In genomic region chr17:31487433-31488060, GRCm38 (mm10) we compare ENCODE assay signal across 16 mouse cellular contexts. TPM values are rescaled to one million over a fixed set of nuclear protein-coding genes. Genes with fewer than 3 reads are reported as not detected.
DNase-seq lines count a peak whose midpoint lies in the region; ATAC-seq and TF ChIP-seq lines count a peak whose summit lies in the region.
"Had no signal": no experiment of that assay in that cellular context is flagged by ENCODE, and none has a peak within 500 bp of the region (broad histone marks: within the 10 kb centered on the region; RNA-seq: fewer than 3 reads in every experiment).

No protein-coding gene starts in this region.

- no peak for ATAC-seq in forebrain, embryonic 13.5 days
- ATAC-seq in forebrain, postnatal 0 days = no peak
- ATAC-seq in intestine, embryonic 14.5 days (replicated peaks; ENCODE audit: low FRiP score, low TSS enrichment, low read depth) = peak; percentile 30; the same call in 1 of the 2 replicates
- ATAC-seq: activated CD4-positive, CD25-positive, alpha-beta regulatory T cell, adult 4 months had no signal

- intact Hi-C loops in gastrocnemius, postnatal 36 days (cut with DNase I) = no loop called here

- 0 out of 2 replicates have a peak overlapping the region, but pooled peaks have one; percentile 4 for H3K9ac ChIP-seq in forebrain, embryonic 13.5 days
- no peak overlapping the region for H3K9ac ChIP-seq in forebrain, postnatal 0 days
- H3K9ac ChIP-seq in intestine, embryonic 14.5 days (ENCODE audit: low read length) = no peak overlapping the region
- H3K9ac ChIP-seq: heart, embryonic 15.5 days; limb, embryonic 15.5 days had no signal

- H3K4me1 ChIP-seq in forebrain, embryonic 13.5 days = no peaks in the 10 kb centered on the region
- H3K4me1 ChIP-seq in forebrain, postnatal 0 days (ENCODE audit: insufficient read depth) = no peaks in the 10 kb centered on the region
- H3K4me1 ChIP-seq in intestine, embryonic 14.5 days (replicated peaks; ENCODE audit: control insufficient read depth, insufficient read depth, low read length) = peaks cover 2% of the 10 kb centered on the region; the same call in 1 of the 2 replicates
- H3K4me1 ChIP-seq: heart, embryonic 15.5 days had no signal

- H3K4me3 ChIP-seq in forebrain, embryonic 13.5 days = no peak overlapping the region
- H3K4me3 ChIP-seq in forebrain, postnatal 0 days (ENCODE audit: low read depth, low read length) = no peak overlapping the region
- H3K4me3 ChIP-seq in intestine, embryonic 14.5 days (ENCODE audit: low read depth, low read length) = no peak overlapping the region
- H3K4me3 ChIP-seq: heart, embryonic 15.5 days; left cerebral cortex, adult 2 months; limb, embryonic 15.5 days had no signal

- TF ChIP-seq CTCF in forebrain, postnatal 0 days (IDR thresholded peaks at IDR 0.05; ENCODE audit: low read depth) = no peak

- H3K27ac ChIP-seq in forebrain, embryonic 13.5 days = no peak overlapping the region
- no peak overlapping the region for H3K27ac ChIP-seq in forebrain, postnatal 0 days (ENCODE audit: low read depth, low read length)
- no peak overlapping the region for H3K27ac ChIP-seq in intestine, embryonic 14.5 days (ENCODE audit: low read depth)
- H3K27ac ChIP-seq: heart, embryonic 15.5 days; left cerebral cortex, adult 2 months; limb, embryonic 15.5 days had no signal

- H3K9me3 ChIP-seq in forebrain, embryonic 13.5 days (replicated peaks) = no peaks in the 10 kb centered on the region
- no peaks in the 10 kb centered on the region for H3K9me3 ChIP-seq in forebrain, postnatal 0 days (ENCODE audit: low read length)
- H3K9me3 ChIP-seq in intestine, embryonic 14.5 days (ENCODE audit: control insufficient read depth, low read length) = no peaks in the 10 kb centered on the region
- H3K9me3 ChIP-seq: heart, embryonic 15.5 days; limb, embryonic 15.5 days had no signal

- no peak overlapping the region for H3K4me2 ChIP-seq in forebrain, embryonic 13.5 days
- no peak overlapping the region for H3K4me2 ChIP-seq in forebrain, postnatal 0 days (ENCODE audit: low read depth)
- H3K4me2 ChIP-seq in intestine, embryonic 14.5 days (ENCODE audit: low read length) = no peak overlapping the region
- H3K4me2 ChIP-seq: heart, embryonic 15.5 days; limb, embryonic 15.5 days had no signal

- H3K36me3 ChIP-seq in forebrain, embryonic 13.5 days (ENCODE audit: poor library complexity, severe bottlenecking) = no peaks in the 10 kb centered on the region
- H3K36me3 ChIP-seq in forebrain, postnatal 0 days (ENCODE audit: insufficient read depth) = no peaks in the 10 kb centered on the region
- no peaks in the 10 kb centered on the region for H3K36me3 ChIP-seq in intestine, embryonic 14.5 days (ENCODE audit: control insufficient read depth, insufficient read depth, low read length)
- H3K36me3 ChIP-seq: heart, embryonic 15.5 days; limb, embryonic 15.5 days had no signal

- no peak for DNase-seq in forebrain, postnatal 0 days
- DNase-seq in ES-CJ7 (ENCODE audit: low read depth, low spot score) = peak; percentile 59
- no peak for DNase-seq in intestine, embryonic 14.5 days (ENCODE audit: low spot score)
- DNase-seq in kidney, postnatal 36 days = peak; percentile 56 to 60
- no peak for DNase-seq in gastrocnemius, postnatal 36 days
- no peak for DNase-seq in thymus, postnatal 36 days
- no peak for DNase-seq in adrenal gland, postnatal 25 days
- DNase-seq: B cell, adult 2 months; cerebellum, adult 18-20 months; right cerebral cortex, postnatal 25 days; thymus, postnatal 25 days had no signal

- H3K27me3 ChIP-seq in forebrain, embryonic 13.5 days = no peaks in the 10 kb centered on the region
- H3K27me3 ChIP-seq in forebrain, postnatal 0 days (ENCODE audit: insufficient read depth, low read length) = no peaks in the 10 kb centered on the region
- H3K27me3 ChIP-seq in intestine, embryonic 14.5 days (replicated peaks; ENCODE audit: control insufficient read depth, insufficient read depth, low read length) = no peaks in the 10 kb centered on the region
- H3K27me3 ChIP-seq: heart, embryonic 15.5 days; limb, embryonic 15.5 days had no signal

- WGBS in forebrain, embryonic 13.5 days = 21% methylated on average over 6 of the region's 6 CpGs
- 25% methylated on average over 6 of the region's 6 CpGs for WGBS in forebrain, postnatal 0 days
- 38% methylated on average over 6 of the region's 6 CpGs for WGBS in intestine, embryonic 14.5 days

RNA-seq across cellular contexts. Expression of gene Wdr4, which starts 32.2 kb away (rescaled TPM):
- 37.9 and 43.6 TPM in 2 replicates for polyA plus RNA-seq in forebrain, embryonic 13.5 days (2015; fragmentation: Nextera tagmentation; extraction: Ambion mirVana)
- 54.4 and 55.7 TPM in 2 replicates for total RNA-seq in forebrain, postnatal 0 days (2014; rRNA removed)
- polyA plus RNA-seq in forebrain, postnatal 0 days (2015; fragmentation: Nextera tagmentation; extraction: Ambion mirVana) = 28.7 and 31.7 TPM in 2 replicates
- 49.1 and 53.1 TPM in 2 replicates for polyA plus RNA-seq in intestine, embryonic 14.5 days (2014; fragmentation: Nextera tagmentation; extraction: Ambion mirVana)
- 1 to 10 TPM; 5.0 to 5.3 TPM for total RNA-seq in gastrocnemius, postnatal 36 days (2021)
- 16.1 and 27.8 TPM in 2 replicates for total RNA-seq in adrenal gland, postnatal 25 days (2021)

RNA-seq across cellular contexts. Expression of gene Ndufv3, which starts 32.4 kb away (rescaled TPM):
- 340 and 354 TPM in 2 replicates for polyA plus RNA-seq in forebrain, embryonic 13.5 days (2015; fragmentation: Nextera tagmentation; extraction: Ambion mirVana)
- total RNA-seq in forebrain, postnatal 0 days (2014; rRNA removed) = 337 and 459 TPM in 2 replicates
- polyA plus RNA-seq in forebrain, postnatal 0 days (2015; fragmentation: Nextera tagmentation; extraction: Ambion mirVana) = 500 and 583 TPM in 2 replicates
- polyA plus RNA-seq in intestine, embryonic 14.5 days (2014; fragmentation: Nextera tagmentation; extraction: Ambion mirVana) = 386 and 427 TPM in 2 replicates
- 100 to 1,000 TPM; 439 to 467 TPM for total RNA-seq in gastrocnemius, postnatal 36 days (2021)
- 379 and 390 TPM in 2 replicates for total RNA-seq in adrenal gland, postnatal 25 days (2021)

Comparison
In these comparisons a context has a peak if more than half of its experiments do, and no peak if none do; other contexts are left out.
1. DNase-seq: peak in ES-CJ7 (single experiment) and kidney, postnatal 36 days (2 of 2); none in forebrain, postnatal 0 days (single experiment), intestine, embryonic 14.5 days (single experiment), gastrocnemius, postnatal 36 days (0 of 2), thymus, postnatal 36 days (0 of 2) and adrenal gland, postnatal 25 days (single experiment).